Mouse (Mus musculus): Measurements from ENCODE around the gene Kdm1b.

Kdm1b gene

DNA sequence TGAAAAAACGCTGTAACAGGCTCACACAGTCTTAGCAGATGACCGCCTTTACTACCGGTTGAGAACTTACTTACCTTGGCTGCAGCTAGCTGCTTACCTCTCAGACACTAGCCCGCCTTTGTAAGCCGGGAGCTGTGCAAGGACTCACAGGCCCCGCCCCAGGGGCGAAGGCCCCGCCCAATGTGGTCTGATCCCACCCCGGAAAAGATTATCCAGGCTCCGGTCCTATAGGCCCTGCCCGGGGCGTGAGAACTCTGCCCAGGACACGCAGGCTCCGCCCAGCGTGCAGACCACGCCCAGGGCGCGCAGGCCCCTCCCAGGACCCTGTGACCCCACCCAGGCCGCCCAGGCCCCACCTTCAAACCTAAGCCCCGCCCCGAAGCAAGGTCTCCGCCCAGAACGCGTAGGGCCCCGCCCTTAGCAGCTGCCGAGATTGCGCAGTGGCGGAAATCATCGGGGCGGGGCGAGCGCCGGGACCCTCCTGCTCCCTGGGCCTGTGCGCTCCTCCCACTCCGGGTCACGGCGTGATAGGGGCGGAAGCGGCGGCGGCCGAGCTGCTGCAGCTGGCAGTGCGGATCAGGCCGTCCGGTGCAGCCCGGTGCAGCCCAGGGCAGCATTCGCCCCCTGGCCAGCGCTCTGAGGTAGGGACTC, at the start of gene Kdm1b:
Kdm1b (plus strand) TSS at position 470 of the 651 bp plus-strand sequence.
- DNase-seq (ENCODE audit: low spot score in 2 of 2): peak; percentile 94 to 97

GRCm38 (mm10) chr13:46997355-46997754, 45.9 kb upstream of the Kdm1b start:
- DNase-seq (ENCODE audit: low spot score in 2 of 2): no peak

- DNase-seq (ENCODE audit: low spot score in 2 of 2): no peak
Observed at GRCm38 (mm10) chr13:46999498-46999897, 43.8 kb upstream of the Kdm1b start.

DNA sequence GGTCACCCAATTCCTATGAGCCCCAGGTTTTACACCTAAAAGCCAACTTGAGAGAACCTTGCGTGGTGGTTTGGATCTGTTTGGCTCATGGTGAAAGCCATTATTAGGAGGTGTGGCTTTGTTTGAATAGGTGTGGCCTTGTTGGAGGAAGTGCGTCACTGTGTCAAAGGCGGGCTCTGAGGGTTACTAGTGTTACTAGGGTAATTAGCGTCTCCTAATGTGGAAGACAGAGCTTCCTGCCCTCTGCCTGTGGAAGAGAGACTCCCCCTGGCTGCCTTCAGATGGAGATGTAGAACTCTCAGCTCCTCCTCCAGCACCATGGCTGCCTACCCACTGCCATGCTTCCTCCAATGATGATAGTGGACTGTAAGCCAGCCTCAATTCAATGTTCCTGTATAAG, 41.7 kb upstream of the Kdm1b start:
- DNase-seq (ENCODE audit: low spot score in 2 of 2): no peak

- DNase-seq (ENCODE audit: low spot score in 2 of 2): no peak
Observed at GRCm38 (mm10) chr13:47013740-47014139, 29.6 kb upstream of the Kdm1b start.

DNA sequence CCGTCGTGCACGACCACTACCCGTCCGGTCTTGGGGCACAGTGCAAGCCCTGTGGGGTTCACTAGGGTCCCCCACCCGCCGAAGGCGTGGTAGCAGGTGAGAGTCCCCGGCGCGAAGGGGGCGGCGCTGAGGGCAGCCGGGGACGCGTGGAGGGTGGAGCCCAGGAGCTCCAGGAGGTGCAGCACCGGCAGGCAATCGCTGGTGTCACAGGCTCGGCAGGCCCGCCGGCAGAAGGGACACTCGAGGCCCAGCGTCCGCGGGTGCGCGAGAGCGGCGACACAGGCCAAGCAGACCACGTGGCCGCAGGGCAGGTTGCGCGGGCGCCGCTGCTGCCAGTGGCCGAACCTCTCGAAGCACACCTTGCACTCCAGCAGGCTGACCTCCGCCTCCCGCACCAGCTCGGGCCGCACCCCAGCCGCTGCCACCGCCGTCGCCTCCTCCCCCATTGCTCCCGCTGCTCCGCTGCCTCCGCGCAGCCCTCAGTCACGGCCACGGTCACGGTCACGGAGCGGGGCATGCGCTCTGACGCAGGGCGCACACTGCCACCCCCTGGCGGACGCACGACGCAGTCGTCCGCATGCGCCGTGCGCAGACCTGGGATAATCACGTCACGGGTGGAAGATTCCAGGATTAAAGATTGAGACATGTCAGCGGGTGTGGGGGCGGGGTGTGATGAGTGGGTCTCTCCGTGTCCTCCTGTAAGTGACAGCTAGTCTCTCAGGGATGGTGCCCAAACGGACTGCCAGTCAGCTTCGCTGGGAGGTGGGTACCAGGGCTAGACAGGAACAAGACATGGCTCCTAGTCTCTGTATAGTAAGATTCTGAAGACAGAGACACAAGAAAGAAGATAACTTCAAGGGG, 28.7 kb upstream of the Kdm1b start, which contains the start of gene Nhlrc1:
Nhlrc1 (minus strand) TSS at position 517 of the 861 bp plus-strand sequence.
- DNase-seq (ENCODE audit: low spot score in 2 of 2): peak; percentile 40 to 84

DNA sequence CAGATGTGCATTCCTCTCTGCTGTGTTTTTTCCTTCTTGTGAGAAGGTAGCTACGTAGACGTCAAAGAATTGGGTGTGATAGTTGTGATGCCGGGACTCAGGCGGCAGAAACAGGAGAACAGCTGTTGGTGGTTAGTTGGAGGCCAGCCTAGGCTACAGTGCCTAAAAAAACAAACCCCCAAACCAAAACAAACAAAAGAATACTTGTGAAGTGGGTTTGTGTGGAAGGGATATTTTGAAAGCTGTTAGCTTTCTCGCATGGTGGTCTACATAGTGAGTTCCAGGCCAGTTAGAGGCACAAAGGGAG, 28.2 kb upstream of the Kdm1b start:
- no peak for DNase-seq (ENCODE audit: low spot score in 2 of 2)

DNA sequence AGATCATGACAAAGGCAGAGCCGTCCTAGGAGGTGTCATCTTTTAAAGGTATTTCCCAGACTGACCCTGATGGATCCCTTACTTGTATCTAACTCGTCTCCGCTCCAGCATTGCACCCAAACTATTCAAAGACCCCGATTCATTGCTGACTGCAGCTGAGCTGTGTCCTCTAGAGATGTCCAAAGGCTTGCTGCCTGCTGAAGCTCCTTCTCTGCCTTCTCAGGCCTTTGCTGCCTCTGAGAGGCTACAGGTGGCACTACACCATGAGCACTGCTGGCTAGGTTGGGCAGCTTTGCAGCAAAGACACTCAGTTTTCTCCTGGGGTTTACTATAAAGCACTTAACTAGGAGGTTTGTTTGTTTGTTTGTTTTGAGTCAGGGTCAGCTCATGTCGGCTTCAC, 26.0 kb upstream of the Kdm1b start:
- DNase-seq (ENCODE audit: low spot score in 2 of 2): peak in 1 of 2 experiments; percentile 69

DNA sequence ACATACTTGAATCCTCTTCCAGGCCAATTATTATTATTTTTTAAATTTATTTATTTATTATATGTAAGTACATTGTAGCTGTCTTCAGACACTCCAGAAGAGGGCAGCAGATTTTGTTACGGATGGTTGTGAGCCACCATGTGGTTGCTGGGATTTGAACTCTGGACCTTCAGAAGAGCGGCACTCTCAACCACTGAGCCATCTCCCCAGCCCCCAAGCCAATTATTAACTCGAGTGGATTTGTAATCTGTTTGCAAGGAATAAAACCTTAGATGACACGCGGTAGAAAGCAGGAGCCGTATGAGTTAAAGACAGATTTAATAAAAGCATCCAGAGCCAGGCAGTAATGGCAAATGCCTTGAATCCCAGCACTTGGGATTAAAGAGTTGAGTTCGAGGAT, 23.5 kb upstream of the Kdm1b start:
- no peak for DNase-seq (ENCODE audit: low spot score in 2 of 2)

DNA sequence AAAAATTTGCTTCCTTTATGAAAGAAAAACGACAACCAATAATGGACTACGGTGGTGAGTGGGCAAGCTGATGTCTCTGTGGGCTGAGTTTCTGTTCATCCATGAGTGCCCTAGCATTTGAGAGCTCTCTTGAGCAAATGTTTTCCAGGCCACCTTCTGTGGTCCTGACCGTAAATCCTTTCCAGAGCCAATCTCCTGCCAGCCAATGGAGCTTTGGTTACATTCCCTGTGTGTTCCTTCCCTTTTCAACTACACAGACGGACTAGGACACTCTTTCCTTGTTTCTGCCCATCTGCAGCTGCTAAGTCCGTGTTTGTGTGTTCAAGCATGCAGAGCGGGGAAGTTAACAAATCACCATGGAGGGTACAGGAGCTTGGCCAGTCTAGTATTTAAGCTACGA, 22.5 kb upstream of the Kdm1b start:
- DNase-seq (ENCODE audit: low spot score in 2 of 2): no peak

- no peak for DNase-seq (ENCODE audit: low spot score in 2 of 2)
Observed at GRCm38 (mm10) chr13:47030376-47031107, 12.8 kb upstream of the Kdm1b start.

DNA sequence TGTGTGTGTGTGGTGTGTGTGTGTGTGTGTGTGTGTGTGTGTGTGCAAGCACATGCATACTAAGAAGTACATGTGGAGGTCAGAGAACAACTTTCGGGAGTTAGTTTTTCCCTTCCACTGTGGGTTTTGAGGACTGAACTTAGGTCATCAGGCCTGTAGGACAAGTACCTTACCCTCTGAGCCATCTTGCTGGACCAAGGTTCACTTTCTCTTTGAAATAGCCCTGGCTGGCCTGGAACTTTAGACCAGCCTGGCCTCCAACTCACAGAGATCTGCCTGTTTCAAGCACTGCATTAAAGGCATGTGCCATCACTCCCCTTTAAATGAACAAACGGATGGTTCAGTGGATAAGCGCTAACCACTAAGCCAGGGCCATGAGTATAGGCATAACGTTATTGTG, 9.7 kb upstream of the Kdm1b start:
- no peak for DNase-seq (ENCODE audit: low spot score in 2 of 2)

- DNase-seq (ENCODE audit: low spot score in 2 of 2): no peak
Observed at GRCm38 (mm10) chr13:47037946-47038345, 5.4 kb upstream of the Kdm1b start.

DNA sequence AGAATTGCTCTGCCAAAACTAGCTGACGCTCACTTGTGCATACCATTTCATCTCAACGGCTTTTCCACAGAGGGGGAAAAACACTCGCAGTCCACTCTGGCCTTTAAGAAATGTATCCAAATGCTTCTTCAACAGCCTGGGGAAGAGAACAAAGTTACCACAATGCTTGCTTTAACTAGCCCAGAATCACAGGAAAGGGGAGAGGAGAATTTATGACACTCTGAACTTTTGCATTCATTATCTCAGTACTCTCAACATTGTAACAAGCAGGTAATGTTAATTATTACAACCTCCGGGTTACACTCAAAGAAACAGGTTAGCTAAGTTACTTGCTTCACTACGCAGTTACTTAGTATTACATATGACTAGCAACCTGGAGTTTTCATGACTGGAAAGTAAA, 3.2 kb upstream of the Kdm1b start:
- no peak for DNase-seq (ENCODE audit: low spot score in 2 of 2)

DNA sequence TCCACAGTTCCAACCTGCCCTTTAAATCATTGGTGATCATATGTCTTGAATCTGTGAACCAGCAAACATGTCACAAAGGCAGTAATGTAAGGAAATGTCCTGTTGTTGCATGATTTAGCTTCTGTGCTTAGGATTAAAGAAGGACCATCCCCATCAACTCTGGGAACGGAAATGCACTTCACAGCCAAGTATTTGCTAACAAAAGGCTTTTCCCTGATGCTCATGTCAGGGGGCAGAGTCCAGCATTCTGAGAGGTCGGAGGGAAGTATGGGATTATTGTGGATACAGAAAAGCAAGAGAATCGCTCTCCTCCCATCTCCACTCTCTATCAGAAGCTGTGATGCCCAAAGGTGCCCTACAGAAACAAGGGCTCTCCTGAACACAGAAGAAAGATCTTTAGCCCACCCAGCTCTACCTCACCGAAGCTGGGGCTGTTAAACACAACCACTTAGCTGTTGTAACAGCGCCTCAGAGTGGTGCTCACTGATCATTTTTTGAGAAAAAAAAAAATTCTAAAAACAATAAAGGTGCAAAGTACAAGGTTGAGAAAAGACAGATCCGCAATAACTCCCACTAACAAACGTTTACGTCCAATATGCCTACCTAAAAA, 1.2 kb upstream of the Kdm1b start:
- no peak for DNase-seq (ENCODE audit: low spot score in 2 of 2)

GRCm38 (mm10) chr13:47043833-47044616, 726 bp downstream of the Kdm1b start:
- no peak for DNase-seq (ENCODE audit: low spot score in 2 of 2)

GRCm38 (mm10) chr13:47044617-47044947, 1.3 kb downstream of the Kdm1b start, which contains the start of gene Tpmt:
Gene Tpmt (minus strand): TSS chr13:47044737.
- no peak for DNase-seq (ENCODE audit: low spot score in 2 of 2)

- no peak for DNase-seq (ENCODE audit: low spot score in 2 of 2)
Observed at GRCm38 (mm10) chr13:47047996-47048395, 4.7 kb downstream of the Kdm1b start.

DNA sequence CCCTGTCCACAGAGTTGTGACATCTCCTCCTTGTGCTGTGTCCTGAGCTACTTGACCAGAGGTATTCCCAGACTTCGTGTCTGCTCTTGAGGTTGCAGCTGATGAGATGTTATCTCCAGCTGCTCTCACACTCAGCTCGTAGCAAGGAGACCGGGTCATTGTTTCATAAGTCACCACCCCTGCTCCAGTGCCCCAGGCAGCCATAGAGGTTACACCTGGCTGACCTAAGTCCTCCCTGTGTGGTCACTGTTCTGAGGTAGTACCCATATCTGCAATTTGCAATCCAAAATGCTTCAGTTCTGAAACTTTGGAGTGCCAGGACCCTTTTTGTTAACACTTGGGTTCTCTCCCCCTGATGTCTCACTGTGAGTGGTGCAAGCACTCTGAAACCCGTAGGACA, 6.7 kb downstream of the Kdm1b start:
- no peak for DNase-seq (ENCODE audit: low spot score in 2 of 2)

DNA sequence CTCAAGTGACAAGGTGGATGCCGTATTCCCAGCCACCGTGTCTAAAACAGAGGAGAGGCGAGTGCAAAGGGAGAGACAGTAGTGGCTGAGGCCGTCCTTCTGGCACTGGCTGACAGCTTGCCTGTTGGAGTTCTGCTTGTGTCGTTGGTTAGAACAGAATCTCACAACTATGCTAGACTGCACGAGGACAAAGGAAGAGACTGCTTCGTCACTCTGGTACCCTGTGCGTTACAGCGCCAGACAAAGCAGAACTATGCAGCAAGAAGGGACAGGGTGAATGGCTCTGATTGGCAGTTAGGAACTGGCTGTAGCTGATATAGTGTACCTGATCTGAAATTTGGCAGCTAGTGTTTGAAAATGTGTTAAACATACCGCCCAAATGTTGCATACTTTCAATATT, 10.7 kb downstream of the Kdm1b start:
- no peak for DNase-seq (ENCODE audit: low spot score in 2 of 2)

DNA sequence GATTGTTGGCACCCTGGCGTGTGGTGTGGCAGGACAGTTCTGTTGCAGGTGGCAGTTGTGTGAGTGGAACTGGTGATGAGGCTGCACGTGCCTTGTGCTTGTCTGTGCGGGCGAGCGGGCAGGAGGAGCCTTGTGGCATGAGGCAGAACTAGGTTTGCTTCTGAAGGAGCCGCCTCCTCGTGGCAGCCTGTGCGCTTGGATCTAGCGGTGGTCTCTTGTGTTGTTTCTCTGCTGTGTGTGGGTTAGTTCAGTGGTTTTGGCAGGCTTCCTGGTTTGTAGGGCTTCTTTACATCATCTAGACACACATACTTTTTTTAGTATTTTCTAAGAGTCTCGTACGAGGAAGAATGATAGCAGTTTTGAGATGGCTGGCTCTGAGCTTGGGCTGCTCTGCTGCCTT, 12.8 kb downstream of the Kdm1b start:
- peak; percentile 32 to 72 for DNase-seq (ENCODE audit: low spot score in 2 of 2)

DNA sequence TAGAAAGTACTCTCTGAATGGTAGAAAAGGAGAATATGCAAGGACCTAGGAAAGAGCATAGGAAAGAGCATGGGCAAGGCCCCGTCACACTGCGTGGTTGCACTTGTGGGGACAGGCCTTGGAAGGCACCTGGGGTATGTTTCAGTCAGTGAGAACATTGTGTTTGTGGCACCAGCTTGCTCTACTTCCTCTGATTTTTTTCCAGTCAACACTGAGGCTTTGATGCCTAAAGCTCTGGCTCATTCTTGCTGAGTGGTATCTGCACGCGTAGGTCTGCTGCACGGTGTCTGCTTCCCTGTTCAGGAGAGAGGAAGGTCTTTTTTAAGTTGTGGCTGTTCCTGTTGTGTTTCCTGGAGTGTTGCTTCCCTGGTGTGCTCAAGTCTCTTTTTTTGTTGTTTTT, 13.5 kb downstream of the Kdm1b start:
- no peak for DNase-seq (ENCODE audit: low spot score in 2 of 2)

All from left cerebral cortex, adult 9 months (tissue).